Mouse (Mus musculus) cerebellum, postnatal 4 days (tissue): ENCODE data around the gene Mstn.

Source experiments
- DNase-seq, 2 experiments: peaks; one replicate each; pipeline ENCODE4 v3.0.0; 2022; ENCODE audit warnings: low spot score in 2 of 2, mixed read lengths in 1 of 2

Gene Mstn

DNA sequence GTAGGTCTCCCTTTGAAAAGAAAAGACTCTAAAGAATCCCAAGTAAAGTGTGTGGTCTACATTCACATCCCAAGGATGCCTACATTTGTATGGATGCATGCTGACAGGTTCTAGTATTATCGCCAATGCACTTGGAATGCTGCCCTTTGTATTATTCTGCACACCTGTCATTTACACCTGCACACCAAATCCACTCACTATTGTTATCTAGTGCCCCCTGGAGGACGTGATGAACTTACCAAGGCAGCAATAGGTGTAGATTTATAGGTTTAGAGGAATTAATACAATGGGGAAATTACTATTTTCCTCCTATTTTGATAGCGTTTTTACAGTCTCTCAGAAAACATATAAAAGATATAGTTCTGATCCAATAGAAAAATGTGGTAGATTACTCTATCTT, 31.7 kb downstream of the Mstn start:
- DNase-seq: no peak

DNA sequence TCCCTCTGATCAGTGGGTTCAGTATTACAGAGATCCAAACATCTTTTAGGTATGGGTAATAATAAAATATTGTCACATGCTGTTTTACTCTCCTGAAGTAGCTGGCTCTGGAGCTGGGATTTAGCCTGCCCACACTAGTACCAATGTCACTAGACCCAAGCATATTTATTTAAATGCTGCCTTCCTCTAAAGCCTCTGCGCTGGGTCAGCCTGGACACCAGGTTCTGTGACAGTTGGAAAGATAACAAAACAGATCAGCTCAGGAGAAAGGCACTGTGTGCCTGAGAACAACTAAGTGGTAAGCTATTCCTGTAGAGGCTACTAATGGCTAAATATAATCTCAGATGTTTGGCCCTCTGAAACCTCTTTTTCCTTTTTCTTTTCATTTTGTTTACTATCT, 49.1 kb downstream of the Mstn start:
- DNase-seq: no peak
